Mouse (Mus musculus) gastrocnemius, adult 2 months (tissue): Measurements from ENCODE around the gene Pinlyp. TPM values are rescaled to one million over a fixed set of nuclear protein-coding genes. Genes with fewer than 3 reads are reported as not detected.
A peak's percentile ranks its signal among the peaks of the same experiment; 100 is the strongest.
"Not testable (repeated sequence)": the region's sequence is repeated elsewhere in the genome, so short reads cannot be mapped to it uniquely, and the experiment has no call there.

Experiments used
- DNase-seq: peaks from one replicate; pipeline ENCODE4 v3.0.0; 2022
- H3K27ac ChIP-seq: fragments of 200-600 bp; 2 replicates; pipeline ENCODE4 v1.8.1; 2022; ENCODE audit warnings: mild to moderate bottlenecking
- H3K4me3 ChIP-seq: fragments of 200-600 bp; 2 replicates; pipeline ENCODE4 v1.8.1; 2022; ENCODE audit warnings: mild to moderate bottlenecking, moderate library complexity
- CTCF ChIP-seq: fragments of 200-600 bp; IDR thresholded peaks from 2 replicates; pipeline ENCODE4 v1.8.1; 2022; ENCODE audit warnings: antibody characterized with exemption, mild to moderate bottlenecking, moderate library complexity
- intact Hi-C: fragments of 180-260 bp; cut with DNase I; formaldehyde crosslinking; loops from one replicate; pipeline ENCODE4 v1.15.1; 2025
- total RNA-seq, 2 experiments: library from RNA; stranded (reverse); gene quantifications; 2 replicates each; pipeline ENCODE4 v1.2.3; 2021

Pinlyp gene
- total RNA-seq, 2 experiments from 2014 or later, result not detected

DNA sequence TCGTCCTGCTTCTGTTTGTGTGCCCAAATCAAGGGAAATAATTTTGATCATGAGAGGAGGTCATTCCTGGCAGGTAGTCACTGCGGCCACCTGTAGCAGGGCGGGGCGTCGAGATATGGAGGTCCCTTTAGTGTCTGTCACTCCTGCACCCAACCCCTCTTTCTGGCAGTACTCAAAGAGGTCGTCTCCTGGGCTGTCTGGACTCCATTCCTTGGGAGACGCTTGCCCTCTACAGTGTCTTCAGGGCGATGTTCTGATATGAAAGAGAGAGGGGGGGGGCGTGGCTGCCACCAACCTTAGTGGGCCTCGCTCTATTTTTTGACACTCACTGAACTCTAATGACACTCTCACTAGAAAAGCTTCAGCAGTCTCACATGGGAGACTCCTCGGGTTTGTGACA lies 16.3 kb downstream of the Pinlyp start:
- Histone ChIP-seq H3K4me3 (peak overlapping the region; percentile 81), H3K27ac (peak overlapping the region; percentile 96)
- intact Hi-C loops, result loop anchor here (2.0 kb wide), 1 partner anchor 23 kb away; the partner anchor contains the start of gene Zfp428
- no peak for DNase-seq
- no peak for TF ChIP-seq CTCF

- no peak for TF ChIP-seq CTCF
- peak overlapping the region; percentile 96 for H3K27ac ChIP-seq
- intact Hi-C loops, result loop anchor here (2.0 kb wide), 1 partner anchor 22 kb away; the partner anchor contains the start of gene Zfp428
- no peak for DNase-seq
- no peak overlapping the region; the same call in 1 of the 2 replicates for H3K4me3 ChIP-seq
These were observed 17.1 kb downstream of the Pinlyp start for GRCm38 (mm10) chr7:24528861-24529260.

GRCm38 (mm10) chr7:24525686-24526420 lies 20.1 kb downstream of the Pinlyp start:
- DNase-seq, result no peak
- intact Hi-C loops, result no loop called here
- no peak for TF ChIP-seq CTCF
- Histone ChIP-seq H3K27ac (no peak overlapping the region), H3K4me3 (no peak overlapping the region)

GRCm38 (mm10) chr7:24524978-24525377 lies 20.9 kb downstream of the Pinlyp start:
- DNase-seq, result no peak
- intact Hi-C loops, result no loop called here
- Histone ChIP-seq H3K27ac (no peak overlapping the region), H3K4me3 (no peak overlapping the region)
- TF ChIP-seq CTCF, result no peak

- DNase-seq, result no peak
- Histone ChIP-seq H3K27ac (no peak overlapping the region), H3K4me3 (no peak overlapping the region)
- no peak for TF ChIP-seq CTCF
- intact Hi-C loops, result no loop called here
These were observed 22.2 kb downstream of the Pinlyp start for GRCm38 (mm10) chr7:24523723-24524122.

DNA sequence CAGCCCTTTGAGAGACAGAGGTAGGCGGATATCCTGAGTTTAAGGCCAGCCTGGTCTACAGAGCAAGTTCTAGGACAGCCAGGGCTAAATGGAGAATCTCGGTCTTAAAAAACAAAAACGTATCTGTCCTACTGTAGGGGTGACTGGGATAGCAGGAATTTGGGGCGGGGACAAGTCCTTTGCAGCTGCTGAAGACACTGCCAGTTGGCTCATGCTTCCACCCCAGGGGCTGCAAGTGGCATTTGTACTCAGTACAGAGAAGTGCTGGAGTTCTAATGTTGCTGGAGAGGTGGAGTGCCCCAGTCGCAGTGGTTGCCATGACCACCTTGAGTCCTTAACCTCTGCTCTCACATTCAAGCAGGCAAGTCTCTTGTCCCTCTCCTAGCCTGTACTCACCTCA lies 23.1 kb downstream of the Pinlyp start:
- no peak for TF ChIP-seq CTCF
- DNase-seq, result no peak

GRCm38 (mm10) chr7:24520054-24520453 lies 25.9 kb downstream of the Pinlyp start:
- intact Hi-C loops, H3K4me3 ChIP-seq, H3K27ac ChIP-seq, DNase-seq: not testable (repeated sequence)

More for the DNA sequence above, 23.1 kb downstream of the Pinlyp start:
- Histone ChIP-seq H3K4me3 (no peak overlapping the region), H3K27ac (no peak overlapping the region)
- intact Hi-C loops, result no loop called here

GRCm38 (mm10) chr7:24519130-24519529 lies 26.8 kb downstream of the Pinlyp start:
- TF ChIP-seq CTCF, result no peak
- intact Hi-C loops, result no loop called here
- no peak for DNase-seq
- Histone ChIP-seq H3K4me3 (no peak overlapping the region), H3K27ac (no peak overlapping the region)

GRCm38 (mm10) chr7:24517654-24518053 lies 28.3 kb downstream of the Pinlyp start:
- TF ChIP-seq CTCF, result no peak
- no peak for DNase-seq
- intact Hi-C loops, result no loop called here

GRCm38 (mm10) chr7:24517077-24517476 lies 28.8 kb downstream of the Pinlyp start:
- no peak for TF ChIP-seq CTCF
- intact Hi-C loops, result no loop called here
- no peak overlapping the region for H3K27ac ChIP-seq

More at GRCm38 (mm10) chr7:24517654-24518053, 28.3 kb downstream of the Pinlyp start:
- Histone ChIP-seq H3K27ac (no peak overlapping the region), H3K4me3 (no peak overlapping the region)

DNA sequence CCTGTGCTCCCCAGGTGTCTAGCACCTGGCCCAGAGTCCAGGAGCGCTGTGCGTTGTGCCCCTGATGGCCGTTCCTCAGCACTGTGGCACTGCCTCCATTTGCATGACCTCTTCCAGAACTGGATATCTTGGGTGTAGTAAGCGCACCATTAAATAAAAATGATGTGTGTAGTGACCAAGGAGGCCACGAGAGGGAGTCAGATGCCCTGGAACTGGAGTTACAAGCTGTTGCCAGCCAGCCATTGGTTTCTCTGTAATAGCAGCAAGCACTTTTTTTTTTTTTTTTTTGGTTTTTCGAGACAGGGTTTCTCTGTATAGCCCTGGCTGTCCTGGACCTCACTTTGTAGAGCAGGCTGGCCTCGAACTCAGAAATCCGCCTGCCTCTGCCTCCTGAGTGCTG lies 29.6 kb downstream of the Pinlyp start:
- TF ChIP-seq CTCF, result peak; percentile 18; the same call in 1 of the 2 replicates
- H3K4me3 ChIP-seq, DNase-seq, H3K27ac ChIP-seq, intact Hi-C loops: not testable (repeated sequence)

More at GRCm38 (mm10) chr7:24517077-24517476, 28.8 kb downstream of the Pinlyp start:
- no peak for DNase-seq
- H3K4me3 ChIP-seq, result no peak overlapping the region

DNA sequence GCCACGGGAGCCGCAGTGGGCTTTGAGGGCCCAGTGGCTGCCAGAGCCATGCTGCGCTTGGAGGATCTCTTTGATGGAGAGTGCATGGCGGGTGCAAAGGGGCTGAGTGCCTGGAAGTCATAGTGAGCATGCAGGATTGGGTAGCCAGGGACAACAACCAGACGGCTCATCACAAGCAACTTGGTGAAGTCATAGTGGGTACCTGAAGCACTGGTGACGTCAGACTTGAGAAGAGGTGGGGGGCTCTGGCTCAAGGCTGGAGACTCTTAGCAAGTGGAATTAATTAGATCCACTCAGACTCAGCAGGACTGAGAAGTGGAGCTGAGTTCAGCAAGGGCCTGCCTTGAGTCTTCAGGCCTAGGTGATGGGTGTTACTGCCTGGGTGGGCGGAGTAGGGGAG lies 33.6 kb downstream of the Pinlyp start, which contains the start of gene AC161166.1:
TSS of gene AC161166.1 (minus strand) at position 101 of the 400 bp plus-strand sequence.
- Histone ChIP-seq H3K27ac (no peak within 1 kb of the TSS), H3K4me3 (no peak within 1 kb of the TSS)
- DNase-seq, result no peak
- no peak for TF ChIP-seq CTCF
- intact Hi-C loops, result no loop called here

DNA sequence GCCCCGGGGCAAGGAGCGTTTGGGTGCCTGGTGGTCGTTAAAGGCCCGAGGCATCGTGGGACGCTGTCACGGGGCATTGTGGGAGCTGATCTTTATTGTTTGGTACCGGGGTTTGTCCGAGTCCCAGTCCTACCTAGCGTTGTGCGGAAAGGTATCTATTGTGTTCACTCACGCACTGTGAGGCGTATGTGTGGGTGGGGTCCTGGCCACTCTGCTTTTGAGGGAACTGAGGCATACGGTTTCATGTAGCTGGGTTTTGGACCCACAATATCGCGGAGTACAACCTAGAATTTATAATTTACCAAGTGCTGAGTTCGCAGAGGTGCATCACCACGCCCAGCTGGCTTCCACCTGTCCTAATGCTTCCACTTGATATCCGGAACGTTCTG lies 38.2 kb downstream of the Pinlyp start:
- Histone ChIP-seq H3K27ac (peak overlapping the region; percentile 99), H3K4me3 (peak overlapping the region; percentile 100)
- intact Hi-C loops, result loop anchor here (2.0 kb wide), 1 partner anchor 21 kb away; no protein-coding TSS in a partner anchor
- no peak for TF ChIP-seq CTCF
- DNase-seq, result no peak
